Mouse (Mus musculus): ENCODE measurements around the gene Chrng. TPM values are rescaled to one million over a fixed set of nuclear protein-coding genes. Genes with fewer than 3 reads are reported as not detected.

The Chrng gene
- polyA plus RNA-seq, 1 experiment from 2014 or later = 0.67 TPM

GRCm38 (mm10) chr1:87227160-87227550, 22.7 kb downstream of the Chrng start:
- H3K4me3 ChIP-seq = no peak overlapping the region
- H3K36me3 ChIP-seq = peaks cover 99% of the 10 kb centered on the region
- H3K9me3 ChIP-seq = no peaks in the 10 kb centered on the region
- H3K4me2 ChIP-seq = no peak overlapping the region
- no peak overlapping the region for H3K9ac ChIP-seq
- no peak for ATAC-seq (ENCODE audit: extremely low read depth, insufficient number of reproducible peaks, low FRiP score, low TSS enrichment)
- no peaks in the 10 kb centered on the region for H3K4me1 ChIP-seq
- no peak overlapping the region for H3K27ac ChIP-seq (replicated peaks)
- no peaks in the 10 kb centered on the region for H3K27me3 ChIP-seq (replicated peaks)
- 88% methylated on average over 3 of the region's 3 CpGs for WGBS

DNA sequence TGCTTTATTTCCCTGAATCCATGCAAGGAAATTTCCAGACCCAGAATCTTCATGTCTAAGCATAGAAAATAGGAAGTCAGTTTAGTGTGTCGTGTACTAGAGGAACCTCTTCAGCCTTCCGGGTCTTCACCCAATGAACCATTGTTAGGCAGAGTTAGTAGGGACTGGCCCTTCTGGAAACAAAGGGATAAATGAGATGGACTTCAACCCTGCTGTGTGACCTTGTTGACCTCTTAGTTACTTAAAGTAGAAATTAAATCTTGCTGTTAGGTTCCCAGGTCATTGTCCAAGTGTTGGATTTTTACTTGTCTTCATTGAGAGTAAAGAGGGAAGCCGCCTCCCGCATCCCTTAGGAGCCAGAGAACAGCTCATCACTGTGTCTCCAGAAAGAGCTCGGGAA, 26.1 kb downstream of the Chrng start:
- no peak for ATAC-seq (ENCODE audit: extremely low read depth, insufficient number of reproducible peaks, low FRiP score, low TSS enrichment)
- no peaks in the 10 kb centered on the region for H3K27me3 ChIP-seq (replicated peaks)
- H3K27ac ChIP-seq (replicated peaks) = no peak overlapping the region
- no peak overlapping the region for H3K9ac ChIP-seq
- H3K4me1 ChIP-seq = no peaks in the 10 kb centered on the region
- no peak overlapping the region for H3K4me2 ChIP-seq
- H3K36me3 ChIP-seq = peaks cover 100% of the 10 kb centered on the region
- H3K9me3 ChIP-seq = no peaks in the 10 kb centered on the region
- H3K4me3 ChIP-seq = no peak overlapping the region
- WGBS = 93% methylated on average over 5 of the region's 5 CpGs

- Histone ChIP-seq H3K4me1 (no peaks in the 10 kb centered on the region), H3K36me3 (peaks cover 100% of the 10 kb centered on the region), H3K9me3 (no peaks in the 10 kb centered on the region), H3K4me2 (no peak overlapping the region), H3K27me3 (replicated peaks) (no peaks in the 10 kb centered on the region), H3K27ac (replicated peaks) (no peak overlapping the region), H3K9ac (no peak overlapping the region), H3K4me3 (no peak overlapping the region)
- no peak for ATAC-seq (ENCODE audit: extremely low read depth, insufficient number of reproducible peaks, low FRiP score, low TSS enrichment)
- WGBS = 84% methylated on average over 7 of the region's 7 CpGs
Observed at GRCm38 (mm10) chr1:87232197-87232596, 27.7 kb downstream of the Chrng start.

GRCm38 (mm10) chr1:87239056-87239455, 34.6 kb downstream of the Chrng start:
- no peak for ATAC-seq (ENCODE audit: extremely low read depth, insufficient number of reproducible peaks, low FRiP score, low TSS enrichment)
- no peak overlapping the region for H3K9ac ChIP-seq
- H3K4me3 ChIP-seq = no peak overlapping the region
- no peak overlapping the region for H3K27ac ChIP-seq (replicated peaks)
- no peaks in the 10 kb centered on the region for H3K9me3 ChIP-seq
- no peak overlapping the region for H3K4me2 ChIP-seq
- peaks cover 55% of the 10 kb centered on the region for H3K36me3 ChIP-seq
- H3K27me3 ChIP-seq (replicated peaks) = no peaks in the 10 kb centered on the region
- peaks cover 8% of the 10 kb centered on the region for H3K4me1 ChIP-seq
- 47% methylated on average over 8 of the region's 8 CpGs for WGBS

DNA sequence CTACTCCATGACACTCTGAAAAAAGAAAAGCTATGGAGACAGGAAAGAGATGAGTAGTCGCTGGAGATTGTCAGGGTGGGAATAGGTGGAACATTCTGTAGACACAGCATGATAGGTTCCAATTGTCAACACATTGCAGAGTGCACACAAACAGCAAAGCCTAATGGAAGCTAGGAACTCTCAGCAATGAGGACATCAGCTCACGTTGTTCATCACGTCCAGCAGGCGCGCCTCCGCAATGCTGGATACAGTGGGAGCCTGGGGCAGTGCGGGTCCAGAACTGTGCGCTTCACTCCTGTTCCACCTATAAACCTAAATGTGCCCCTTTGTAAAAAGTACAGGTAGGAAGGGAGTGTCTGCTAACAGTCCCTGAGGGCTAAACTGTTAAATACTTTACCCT, 38.6 kb downstream of the Chrng start:
- H3K9me3 ChIP-seq = no peaks in the 10 kb centered on the region
- ATAC-seq (ENCODE audit: extremely low read depth, insufficient number of reproducible peaks, low FRiP score, low TSS enrichment) = no peak
- H3K4me3 ChIP-seq = no peak overlapping the region
- no peaks in the 10 kb centered on the region for H3K27me3 ChIP-seq (replicated peaks)
- 82% methylated on average over 8 of the region's 8 CpGs for WGBS
- H3K4me1 ChIP-seq = peaks cover 12% of the 10 kb centered on the region
- H3K9ac ChIP-seq = no peak overlapping the region
- no peak overlapping the region for H3K4me2 ChIP-seq
- no peak overlapping the region for H3K27ac ChIP-seq (replicated peaks)
- H3K36me3 ChIP-seq = peaks cover 16% of the 10 kb centered on the region

- H3K4me2 ChIP-seq = no peak overlapping the region
- H3K4me1 ChIP-seq = peaks cover 4% of the 10 kb centered on the region; the same call in 1 of the 2 replicates
- H3K27ac ChIP-seq (replicated peaks) = no peak overlapping the region
- no peaks in the 10 kb centered on the region for H3K27me3 ChIP-seq (replicated peaks)
- no peaks in the 10 kb centered on the region for H3K9me3 ChIP-seq
- no peak overlapping the region for H3K9ac ChIP-seq
- ATAC-seq (ENCODE audit: extremely low read depth, insufficient number of reproducible peaks, low FRiP score, low TSS enrichment) = no peak
- H3K4me3 ChIP-seq = no peak overlapping the region
- H3K36me3 ChIP-seq = no peaks in the 10 kb centered on the region
- 17% methylated on average over 1 of the region's 1 CpGs for WGBS
Observed at GRCm38 (mm10) chr1:87245430-87245829, 41.0 kb downstream of the Chrng start.

DNA sequence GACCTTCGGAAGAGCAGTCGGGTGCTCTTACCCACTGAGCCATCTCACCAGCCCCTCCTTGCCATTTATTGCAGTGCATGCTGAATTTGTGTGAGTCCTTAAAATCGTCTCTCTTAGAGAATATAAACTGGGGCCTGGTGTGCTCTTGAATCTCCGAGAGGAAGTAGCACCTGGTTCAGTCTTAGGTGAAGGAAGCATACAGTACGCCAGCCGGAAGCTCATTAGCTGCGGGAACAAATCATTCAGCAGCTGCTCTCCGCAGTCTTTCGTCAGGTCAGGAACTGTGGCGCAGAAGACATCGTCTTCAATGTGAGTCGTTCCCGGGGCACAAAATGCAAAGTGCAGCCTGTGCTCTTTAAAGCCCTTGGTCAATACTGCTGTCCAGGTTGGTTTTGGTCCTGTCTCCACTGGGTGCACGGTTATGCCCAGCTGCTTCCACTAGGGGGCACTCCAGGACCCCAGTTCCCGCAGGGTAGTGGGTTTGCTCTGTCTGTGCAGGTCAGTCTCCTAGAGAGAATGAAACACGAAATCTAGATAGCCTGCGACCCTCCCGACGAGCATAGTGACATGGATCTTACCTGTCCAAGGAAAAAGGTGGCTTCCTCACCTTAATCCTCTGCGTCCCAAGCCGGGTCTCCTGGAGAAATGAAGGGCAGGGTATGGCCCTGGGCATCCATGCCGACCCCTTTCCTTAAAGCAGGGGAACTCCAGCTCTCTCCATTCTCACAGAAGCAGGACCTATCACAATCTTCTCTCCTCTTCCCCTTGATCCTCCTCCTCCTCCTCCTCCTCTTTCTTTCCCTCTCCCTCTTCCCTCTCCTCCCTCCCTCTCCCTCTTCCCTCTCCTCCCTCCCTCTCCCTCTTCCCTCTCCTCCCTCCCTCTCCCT, 41.7 kb downstream of the Chrng start:
- peaks cover 4% of the 10 kb centered on the region; the same call in 1 of the 2 replicates for H3K4me1 ChIP-seq
- no peaks in the 10 kb centered on the region for H3K36me3 ChIP-seq
- 0 out of 2 replicates have a peak overlapping the region, but pooled peaks have one; percentile 47 for H3K9ac ChIP-seq
- H3K27ac ChIP-seq (replicated peaks) = no peak overlapping the region
- H3K4me3 ChIP-seq = no peak overlapping the region
- WGBS = 23% methylated on average over 22 of the region's 22 CpGs
- H3K9me3 ChIP-seq = no peaks in the 10 kb centered on the region
- H3K4me2 ChIP-seq = peak overlapping the region; percentile 51
- H3K27me3 ChIP-seq (replicated peaks) = no peaks in the 10 kb centered on the region
- ATAC-seq (ENCODE audit: extremely low read depth, insufficient number of reproducible peaks, low FRiP score, low TSS enrichment) = peak; percentile 31; the same call in 1 of the 2 replicates

DNA sequence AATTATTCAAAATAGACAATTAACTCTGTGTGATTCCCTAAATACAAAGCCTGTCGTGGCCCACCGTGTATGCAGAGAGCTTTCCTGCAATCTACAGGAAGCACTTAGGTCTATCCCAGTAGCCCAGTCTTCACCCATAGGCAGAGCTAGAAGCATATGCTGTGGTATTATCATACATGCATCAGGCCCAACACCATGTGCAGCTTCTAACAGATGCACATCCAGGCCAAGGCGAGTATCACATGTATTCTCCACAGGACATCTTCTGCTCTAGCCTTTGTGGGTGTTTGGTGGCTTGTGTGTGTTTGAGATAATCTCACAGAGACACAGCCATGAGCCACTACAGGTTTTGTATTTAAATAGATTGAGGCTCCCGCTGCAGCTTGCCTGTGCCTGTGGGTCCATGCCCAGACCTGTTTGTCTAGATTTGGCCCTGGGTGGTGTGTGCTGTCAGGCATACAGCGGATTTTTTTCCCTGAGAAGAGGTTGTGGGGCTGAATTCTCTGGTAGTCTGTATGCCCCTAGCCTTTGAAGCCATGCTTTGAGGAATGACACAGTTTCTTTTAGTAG, 47.7 kb downstream of the Chrng start:
- no peaks in the 10 kb centered on the region for H3K36me3 ChIP-seq
- H3K9me3 ChIP-seq = no peaks in the 10 kb centered on the region
- no peak for ATAC-seq (ENCODE audit: extremely low read depth, insufficient number of reproducible peaks, low FRiP score, low TSS enrichment)
- H3K9ac ChIP-seq = no peak overlapping the region
- no peak overlapping the region for H3K4me2 ChIP-seq
- no peaks in the 10 kb centered on the region for H3K4me1 ChIP-seq
- no peak overlapping the region for H3K27ac ChIP-seq (replicated peaks)
- WGBS = 54% methylated on average over 5 of the region's 5 CpGs
- no peak overlapping the region for H3K4me3 ChIP-seq
- H3K27me3 ChIP-seq (replicated peaks) = peaks cover 29% of the 10 kb centered on the region

- Histone ChIP-seq H3K36me3 (no peaks in the 10 kb centered on the region), H3K27ac (replicated peaks) (no peak overlapping the region), H3K9me3 (no peaks in the 10 kb centered on the region), H3K4me3 (no peak overlapping the region), H3K27me3 (replicated peaks) (peaks cover 58% of the 10 kb centered on the region), H3K4me2 (no peak overlapping the region), H3K4me1 (peaks cover 2% of the 10 kb centered on the region; the same call in 1 of the 2 replicates), H3K9ac (no peak overlapping the region)
- WGBS = 50% methylated on average over 4 of the region's 4 CpGs
- no peak for ATAC-seq (ENCODE audit: extremely low read depth, insufficient number of reproducible peaks, low FRiP score, low TSS enrichment)
Observed at GRCm38 (mm10) chr1:87255173-87255572, 50.7 kb downstream of the Chrng start.

DNA sequence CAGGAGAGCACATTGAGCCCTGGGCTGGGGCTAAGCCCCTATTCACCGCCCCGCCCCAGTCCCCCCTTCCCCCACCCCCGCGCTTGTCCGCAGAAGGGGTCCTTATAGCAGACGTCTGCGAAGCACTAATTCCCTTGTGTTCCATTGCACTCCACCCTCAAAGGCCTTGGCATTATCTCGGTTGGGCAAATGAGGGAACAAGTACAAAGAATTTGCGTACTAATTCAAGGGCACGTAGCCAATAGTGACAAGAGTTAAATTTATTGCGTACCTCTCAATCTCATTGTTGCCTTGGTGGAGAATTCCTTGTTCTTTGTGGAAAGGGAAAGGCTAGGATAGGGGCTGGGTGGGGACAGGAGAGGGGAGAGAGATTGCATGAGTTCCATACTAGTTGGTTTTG, 53.2 kb downstream of the Chrng start:
- Histone ChIP-seq H3K27me3 (replicated peaks) (peaks cover 80% of the 10 kb centered on the region), H3K4me1 (peaks cover 2% of the 10 kb centered on the region; the same call in 1 of the 2 replicates), H3K9me3 (no peaks in the 10 kb centered on the region), H3K27ac (replicated peaks) (no peak overlapping the region), H3K4me2 (no peak overlapping the region), H3K9ac (no peak overlapping the region), H3K4me3 (no peak overlapping the region), H3K36me3 (no peaks in the 10 kb centered on the region)
- 20% methylated on average over 11 of the region's 11 CpGs for WGBS
- ATAC-seq (ENCODE audit: extremely low read depth, insufficient number of reproducible peaks, low FRiP score, low TSS enrichment) = no peak

GRCm38 (mm10) chr1:87258484-87258883, 54.0 kb downstream of the Chrng start:
- H3K9ac ChIP-seq = no peak overlapping the region
- no peak overlapping the region for H3K27ac ChIP-seq (replicated peaks)
- peaks cover 87% of the 10 kb centered on the region for H3K27me3 ChIP-seq (replicated peaks)
- no peak for ATAC-seq (ENCODE audit: extremely low read depth, insufficient number of reproducible peaks, low FRiP score, low TSS enrichment)
- H3K9me3 ChIP-seq = no peaks in the 10 kb centered on the region
- 5% methylated on average over 14 of the region's 14 CpGs for WGBS
- peak overlapping the region; percentile 34 for H3K4me2 ChIP-seq
- H3K36me3 ChIP-seq = no peaks in the 10 kb centered on the region
- H3K4me1 ChIP-seq = peaks cover 2% of the 10 kb centered on the region; the same call in 1 of the 2 replicates
- H3K4me3 ChIP-seq = no peak overlapping the region

All from heart, embryonic 13.5 days (tissue).